Mouse (Mus musculus) common myeloid progenitor, adult 5-6 weeks (primary cell): ENCODE results near the gene Zfp354b. TPM values are rescaled to one million over a fixed set of nuclear protein-coding genes. Genes with fewer than 3 reads are reported as not detected.

Experiments
- ATAC-seq: replicated peaks from 2 replicates; pipeline ENCODE4 v1.8.0; 2016; ENCODE audit warnings: low read depth, mild to moderate bottlenecking, moderate TSS enrichment, inconsistent platforms; ENCODE audit not compliant: poor library complexity, severe bottlenecking
- total RNA-seq: library from RNA; stranded (forward); fragments of 200-1000, 187-1606 nt; gene quantifications from 2 replicates; pipeline ENCODE4 v1.2.3, GENCODE M21; 2017

Gene Zfp354b
- total RNA-seq, 1 experiment from 2014 or later = 0.05 TPM

- no peak for ATAC-seq
These were observed 44.5 kb downstream of the Zfp354b start for GRCm38 (mm10) chr11:50886933-50887293.

GRCm38 (mm10) chr11:50886231-50886932 is 45.1 kb downstream of the Zfp354b start:
- no peak for ATAC-seq

GRCm38 (mm10) chr11:50883756-50884155 is 47.7 kb downstream of the Zfp354b start:
- ATAC-seq = no peak

GRCm38 (mm10) chr11:50878641-50879040 is 52.8 kb downstream of the Zfp354b start:
- ATAC-seq = no peak

Other genes starting within 250 kb of the Zfp354b start
- gene Zfp354c, start 103.9 kb downstream of the Zfp354b start, total RNA-seq = 1.9 and 2.3 TPM in 2 replicates
- gene Zfp879, start 90.1 kb downstream of the Zfp354b start, total RNA-seq = 0.41 and 1.8 TPM in 2 replicates
- gene Grm6, start 80.9 kb downstream of the Zfp354b start, total RNA-seq = not detected in 2 replicates
- not detected in 2 replicates for gene Zfp454, start 44.0 kb downstream of the Zfp354b start, total RNA-seq
- 5.6 and 5.9 TPM in 2 replicates for gene Zfp2, start 15.5 kb downstream of the Zfp354b start, total RNA-seq
- gene 4933414I15Rik, start 12.1 kb upstream of the Zfp354b start, total RNA-seq = not detected in 2 replicates
- gene Prop1, start 22.1 kb upstream of the Zfp354b start, total RNA-seq = not detected in 2 replicates
- gene Olfr1378, start 34.9 kb upstream of the Zfp354b start, total RNA-seq = not detected in 2 replicates
- gene Olfr1377, start 50.3 kb upstream of the Zfp354b start, total RNA-seq = not detected in 2 replicates
- gene Olfr51, start 72.0 kb upstream of the Zfp354b start, total RNA-seq = not detected in 2 replicates
- gene Olfr54, start 82.6 kb upstream of the Zfp354b start, total RNA-seq = not detected in 2 replicates
- not detected in 2 replicates for gene Olfr1375, start 116.5 kb upstream of the Zfp354b start, total RNA-seq
- gene Zfp354a, start 127.6 kb upstream of the Zfp354b start, total RNA-seq = not detected in 2 replicates